Mouse (Mus musculus) mouse trophoblast stem cell (cell line): ENCODE measurements at regions not wholly inside any gene's neighbourhood (a gene's known extent, or its start where the extent isn't known, plus 50 kb on each side); places are given as distances from the start of the nearest gene placed in this dataset.

Experiments used
- in situ Hi-C, 2 experiments: fragments of 300-500 bp; cut with MseI, MboI; formaldehyde crosslinking; loops; 2 replicates in 1 of 2; 3 replicates in 1 of 2; pipeline ENCODE4 v1.15.1; 2025

DNA sequence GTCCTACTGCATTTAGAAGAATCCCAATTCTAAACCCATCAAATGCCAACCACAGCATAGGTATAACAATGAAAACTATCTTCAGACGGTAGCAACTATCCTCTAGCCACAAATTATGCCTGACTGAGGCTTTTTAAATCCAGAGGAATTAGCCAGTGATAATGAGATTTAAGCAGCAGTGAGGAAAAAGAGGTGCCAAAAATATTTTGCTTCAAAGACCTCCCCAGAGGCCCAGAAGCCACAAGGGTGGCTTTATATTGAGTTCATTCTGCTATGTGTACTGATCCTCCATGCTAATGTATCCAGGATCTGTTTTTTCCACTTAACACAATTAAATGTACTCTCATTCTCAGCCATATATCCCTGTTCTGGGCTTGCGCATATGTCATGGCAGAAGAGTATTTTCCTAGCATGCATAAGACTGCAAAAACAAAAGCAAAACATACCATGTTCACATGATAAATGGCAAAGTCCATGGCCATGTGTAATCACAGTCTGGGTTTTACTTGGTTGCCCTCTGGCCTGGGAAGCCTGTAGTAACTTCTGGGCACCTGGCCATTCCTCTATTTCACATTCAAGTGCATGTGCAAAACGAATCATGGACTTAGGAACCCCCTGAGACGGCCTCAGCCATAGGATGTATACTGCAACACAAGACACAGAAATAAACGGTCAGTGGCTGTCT lies 113.6 kb upstream of the Tsc22d2 start:
- in situ Hi-C loops, result no loop called here

DNA sequence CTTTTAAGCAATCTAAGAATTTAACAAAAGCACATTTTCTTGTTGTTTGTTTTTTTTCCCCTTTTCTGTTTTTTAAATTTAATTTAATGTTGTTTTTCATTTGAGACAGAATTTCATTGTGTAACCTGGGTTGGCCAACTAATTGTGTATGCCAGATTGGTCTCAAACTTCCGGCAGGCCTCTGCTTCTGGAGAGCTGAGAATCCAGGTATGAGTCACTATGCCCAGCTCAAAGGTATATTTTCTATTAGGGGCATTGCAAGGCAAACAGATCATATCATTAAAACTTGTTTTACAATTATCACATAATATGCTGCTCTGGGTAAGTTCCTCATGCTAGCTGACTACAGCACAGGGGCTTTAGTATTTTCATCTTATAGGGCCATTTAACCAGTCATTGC lies 112.2 kb upstream of the Tsc22d2 start:
- in situ Hi-C loops, result no loop called here

DNA sequence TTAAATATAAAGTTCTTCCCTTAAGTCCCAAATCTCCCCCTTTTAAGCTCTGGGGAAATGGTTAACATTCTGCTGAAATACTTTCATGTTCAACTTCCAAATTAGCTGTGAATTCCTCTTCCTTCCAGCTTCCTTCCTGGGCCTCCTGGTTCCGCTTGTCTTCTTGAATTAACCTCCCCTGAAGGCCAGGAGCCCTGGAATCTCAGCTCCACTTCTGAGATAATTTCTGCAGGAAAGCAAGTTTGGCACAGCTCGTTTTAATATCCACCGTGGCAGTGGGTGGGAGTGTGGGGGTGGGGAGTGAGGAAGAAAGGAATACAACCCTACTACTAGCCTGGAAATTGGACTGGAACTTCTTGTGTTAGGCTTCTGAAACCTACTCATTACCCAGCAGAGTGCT lies 110.8 kb upstream of the Tsc22d2 start:
- in situ Hi-C loops, result no loop called here

DNA sequence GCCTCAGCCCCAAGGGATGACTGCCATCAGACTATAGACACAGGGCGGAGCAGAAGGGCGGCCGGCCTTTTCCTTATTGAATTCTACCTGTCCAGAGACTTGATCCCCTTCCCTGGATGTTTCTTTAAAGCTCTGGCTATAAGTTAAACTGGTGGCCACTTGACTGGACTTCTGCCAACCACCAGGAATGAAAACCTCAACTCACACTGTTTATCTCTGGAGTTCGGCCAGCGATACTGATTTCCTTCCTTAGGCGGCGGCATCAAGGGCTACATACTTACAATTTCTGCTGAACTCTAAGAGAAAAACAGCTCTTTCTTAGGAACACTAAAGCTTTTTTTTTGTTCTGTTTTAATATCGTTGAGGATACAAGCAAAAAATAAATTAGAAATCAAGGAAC lies 104.9 kb upstream of the Tsc22d2 start:
- in situ Hi-C loops, result no loop called here

DNA sequence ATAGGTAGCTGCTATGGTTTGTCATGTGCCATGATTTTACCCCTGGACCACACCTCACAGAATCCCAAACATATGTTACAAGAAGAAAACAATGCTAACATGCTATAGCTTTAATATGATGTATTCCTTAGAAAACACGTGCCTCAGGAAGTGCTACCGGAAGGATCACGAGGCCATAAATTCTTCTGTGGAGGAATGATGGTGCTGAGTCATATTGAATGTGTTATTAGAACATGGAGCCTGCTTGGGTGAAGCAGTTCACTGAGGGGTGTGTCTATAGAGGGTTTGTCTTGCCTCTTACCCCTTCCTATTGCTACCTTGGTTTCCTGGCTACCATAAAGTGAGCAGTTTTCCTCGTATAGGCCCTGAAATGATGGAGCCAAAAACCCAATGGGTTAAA lies 104.1 kb upstream of the Tsc22d2 start:
- in situ Hi-C loops, result no loop called here

DNA sequence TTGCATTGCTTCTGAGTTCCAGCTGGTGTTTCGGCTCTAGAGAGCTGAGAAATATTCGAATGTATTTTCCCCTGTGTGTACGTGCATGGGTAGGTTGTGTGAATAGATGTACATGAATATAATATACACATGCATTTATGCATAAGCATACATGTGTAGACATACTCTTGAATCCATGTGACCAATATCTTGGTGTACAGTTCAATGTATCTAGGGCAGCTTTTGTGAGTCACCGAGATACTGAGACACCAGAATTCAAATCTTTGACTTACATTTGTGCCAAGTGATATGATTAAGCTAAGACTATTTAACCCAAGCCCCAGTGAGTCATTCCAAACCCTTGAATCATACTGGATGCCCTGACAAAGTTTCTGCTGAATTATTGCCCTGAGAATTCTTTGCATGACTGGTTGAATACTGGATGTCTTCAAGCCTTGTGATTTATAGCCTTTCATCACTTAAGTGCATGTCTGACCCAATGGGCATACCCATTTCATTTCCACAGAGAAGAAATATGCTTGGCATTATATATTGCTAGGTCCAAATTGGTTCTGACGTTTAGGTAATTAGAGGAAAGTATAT lies 103.3 kb upstream of the Tsc22d2 start:
- in situ Hi-C loops, result no loop called here

DNA sequence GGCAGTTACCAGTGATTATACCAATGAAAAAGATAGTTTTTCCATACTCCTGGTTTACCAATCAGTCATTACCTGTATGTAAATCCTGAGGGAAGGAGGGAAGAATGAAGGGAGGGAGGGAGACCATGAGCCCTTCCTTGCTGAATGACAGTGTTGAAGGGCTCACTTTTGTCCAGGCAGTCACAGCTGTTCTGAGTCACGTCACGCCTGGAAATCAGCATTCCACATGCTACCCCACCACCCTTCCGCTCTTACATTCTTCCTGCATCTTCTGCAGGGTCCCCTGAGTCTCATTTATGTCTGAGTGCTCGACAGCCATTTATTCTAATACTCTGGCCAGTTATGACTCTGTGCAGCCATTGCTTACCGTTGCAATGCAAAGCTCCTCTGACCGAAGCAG lies 101.9 kb upstream of the Tsc22d2 start:
- in situ Hi-C loops, result no loop called here

DNA sequence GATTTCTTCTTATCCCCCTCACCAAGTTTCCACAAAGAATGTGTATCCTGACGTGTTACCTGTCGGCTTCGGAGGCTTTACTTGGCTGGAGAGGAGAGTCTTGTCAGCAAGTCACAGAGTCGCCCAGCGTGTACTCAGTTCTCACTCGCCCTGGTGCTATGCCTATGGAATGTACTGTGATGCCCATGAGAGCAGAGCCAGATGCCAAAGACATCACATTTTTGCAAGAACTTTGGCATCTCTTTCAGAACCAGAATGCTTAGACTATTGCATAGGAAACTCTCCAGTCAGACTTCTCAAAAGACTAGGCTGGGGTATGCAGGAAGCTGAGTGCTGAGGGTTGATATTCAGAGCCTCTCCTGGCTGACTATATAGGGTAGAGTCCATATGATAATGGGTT lies 99.3 kb upstream of the Tsc22d2 start:
- in situ Hi-C loops, result no loop called here

DNA sequence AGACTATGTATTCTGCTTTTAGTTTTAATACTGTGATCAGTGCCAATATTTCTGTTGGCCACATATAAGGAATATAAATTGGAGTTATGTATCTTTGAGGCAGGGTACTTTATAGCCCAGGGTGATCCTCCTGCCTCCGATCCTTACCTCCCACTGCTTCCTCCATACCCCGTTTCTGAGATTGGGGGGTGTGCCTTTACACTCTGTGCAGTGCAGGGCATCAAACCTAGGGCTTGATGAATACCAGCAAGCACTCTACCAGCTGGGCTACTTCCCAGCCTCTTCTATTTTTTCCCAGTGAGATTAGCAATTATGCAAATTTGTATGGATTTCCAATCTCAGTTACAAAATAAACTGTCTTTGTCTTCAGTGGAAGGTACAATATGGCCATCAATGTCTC lies 97.3 kb upstream of the Tsc22d2 start:
- in situ Hi-C loops, result no loop called here

DNA sequence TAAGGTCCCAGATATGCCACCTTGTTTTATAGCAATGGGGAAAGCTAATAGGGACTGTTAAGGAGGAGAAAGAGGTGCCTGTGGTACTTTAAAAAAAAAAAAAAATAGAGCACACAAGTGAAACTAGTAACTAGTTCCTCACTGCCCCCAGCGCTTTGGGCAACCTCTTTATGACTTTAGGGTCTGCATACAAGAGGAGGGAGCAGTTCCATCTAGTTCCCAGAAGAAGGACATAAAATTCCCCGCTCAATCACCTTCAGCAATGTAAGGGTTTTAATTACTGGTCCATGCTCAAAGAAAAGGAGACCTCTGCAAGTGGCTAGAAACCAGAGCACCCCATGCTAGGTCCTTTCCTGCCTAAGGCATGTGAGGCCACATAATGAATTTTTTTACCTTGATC lies 95.8 kb upstream of the Tsc22d2 start:
- in situ Hi-C loops, result no loop called here

DNA sequence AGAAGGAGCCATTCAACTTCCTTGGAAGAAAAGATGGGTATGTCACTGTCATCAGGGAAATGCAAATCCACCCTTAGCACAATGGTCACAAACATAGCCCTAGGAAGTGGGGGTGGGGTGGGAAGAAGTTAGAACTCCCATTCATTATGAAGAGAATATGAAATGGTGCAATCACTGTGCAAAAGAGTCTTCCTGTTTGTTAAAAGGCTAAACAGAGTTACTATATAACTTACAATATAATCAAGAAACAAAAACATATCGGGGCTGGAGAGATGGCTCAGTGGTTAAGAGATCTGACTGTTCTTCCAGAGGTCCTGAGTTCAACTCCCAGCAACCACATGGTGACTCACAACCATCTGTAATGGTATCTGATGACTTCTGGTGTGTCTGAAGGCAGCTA lies 95.1 kb upstream of the Tsc22d2 start:
- in situ Hi-C loops, result no loop called here

DNA sequence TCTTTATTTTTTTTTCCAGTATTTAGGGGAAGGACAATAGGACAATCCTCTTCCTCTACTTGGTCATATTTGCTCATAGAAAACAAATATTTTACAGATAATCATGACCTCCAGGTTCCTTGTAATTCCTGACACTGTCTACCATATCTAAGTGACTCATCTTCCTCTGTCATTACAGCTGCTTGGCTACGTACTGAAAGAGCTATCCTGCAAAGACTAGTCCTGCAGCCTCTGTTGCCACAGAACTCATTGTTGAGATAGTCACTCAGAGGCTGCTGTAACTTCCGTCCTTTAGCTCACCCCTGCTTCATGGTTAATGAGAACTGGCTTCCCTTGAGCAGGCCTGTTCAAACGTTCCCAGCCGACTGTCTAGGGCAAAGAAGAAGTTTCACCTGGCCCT lies 93.7 kb upstream of the Tsc22d2 start:
- in situ Hi-C loops, result no loop called here

DNA sequence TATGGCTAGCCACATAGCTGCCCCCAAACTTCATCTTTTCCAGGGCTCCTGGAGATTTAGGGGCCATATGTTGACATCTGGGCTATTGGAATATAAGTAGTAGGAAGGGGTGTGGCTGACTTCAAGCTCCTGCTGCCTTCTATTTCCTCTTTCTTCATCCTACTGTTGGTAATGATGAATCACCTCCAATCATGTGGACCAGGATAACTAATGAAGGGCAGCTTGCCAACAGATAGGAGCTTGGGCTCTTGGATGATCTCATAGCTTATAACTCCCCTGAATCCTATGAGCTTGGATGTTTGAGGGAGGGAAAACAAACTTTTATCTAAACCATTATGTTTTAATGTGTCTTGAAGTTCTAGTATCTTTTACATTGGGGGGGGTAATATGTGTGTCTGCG lies 92.2 kb upstream of the Tsc22d2 start:
- in situ Hi-C loops, result no loop called here

DNA sequence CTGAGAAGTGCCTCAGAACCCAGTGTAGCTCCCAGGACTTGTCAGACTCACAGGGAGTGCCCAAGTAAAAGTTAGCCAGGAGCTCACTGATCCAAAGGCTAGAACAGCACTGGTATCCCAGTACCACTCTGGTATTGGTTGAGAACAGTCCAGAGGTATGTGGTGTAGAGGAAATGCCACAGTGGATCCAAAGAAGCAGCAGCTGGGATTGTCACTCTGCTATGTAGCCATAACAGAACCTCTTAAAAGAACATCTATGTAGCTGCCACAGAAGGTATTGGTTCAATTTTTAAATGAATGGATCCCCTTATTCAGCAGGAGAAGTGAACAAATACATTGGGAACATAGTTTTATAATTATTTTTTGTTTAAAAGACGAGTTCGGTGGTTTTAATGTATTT lies 86.8 kb upstream of the Tsc22d2 start:
- in situ Hi-C loops, result no loop called here

DNA sequence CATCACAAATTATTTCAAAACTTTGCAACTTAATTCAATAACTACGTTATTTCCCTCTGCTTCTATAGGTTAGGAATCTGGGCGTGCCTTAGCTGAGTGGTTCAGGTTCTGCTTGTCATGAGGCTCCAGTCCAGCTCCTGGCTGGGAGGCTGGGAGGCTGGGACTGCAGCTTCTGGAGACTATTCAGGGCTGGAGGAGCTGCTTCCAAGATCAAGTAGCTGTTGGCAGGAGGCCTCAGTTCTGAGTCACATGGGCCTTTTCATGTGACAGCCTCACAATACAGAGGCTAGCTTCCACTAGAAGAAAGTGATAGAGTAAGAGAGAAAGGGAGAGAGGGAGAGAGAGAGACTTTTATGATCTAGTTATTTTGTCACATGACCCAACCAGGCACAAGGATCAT lies 84.3 kb upstream of the Tsc22d2 start:
- in situ Hi-C loops, result no loop called here

DNA sequence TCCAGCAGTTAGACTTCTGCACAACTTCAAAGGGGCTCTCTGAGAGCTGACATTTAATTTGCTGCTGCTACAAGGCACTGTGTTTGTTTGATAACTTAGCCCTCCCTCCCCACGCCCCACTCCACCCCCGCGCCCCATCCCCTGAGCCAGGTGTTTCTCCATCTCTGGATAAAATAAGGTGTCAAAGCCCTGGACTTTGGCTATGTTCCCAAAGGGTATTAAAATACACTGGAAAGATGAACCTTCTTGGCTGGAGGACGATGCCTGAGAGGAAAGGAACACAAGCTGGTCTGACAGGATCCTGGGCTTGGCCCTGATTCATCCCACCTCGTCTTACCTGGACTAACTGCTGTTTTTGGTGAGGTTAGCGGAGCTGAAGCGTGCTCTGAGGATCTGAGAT lies 80.5 kb upstream of the Tsc22d2 start:
- in situ Hi-C loops, result no loop called here

DNA sequence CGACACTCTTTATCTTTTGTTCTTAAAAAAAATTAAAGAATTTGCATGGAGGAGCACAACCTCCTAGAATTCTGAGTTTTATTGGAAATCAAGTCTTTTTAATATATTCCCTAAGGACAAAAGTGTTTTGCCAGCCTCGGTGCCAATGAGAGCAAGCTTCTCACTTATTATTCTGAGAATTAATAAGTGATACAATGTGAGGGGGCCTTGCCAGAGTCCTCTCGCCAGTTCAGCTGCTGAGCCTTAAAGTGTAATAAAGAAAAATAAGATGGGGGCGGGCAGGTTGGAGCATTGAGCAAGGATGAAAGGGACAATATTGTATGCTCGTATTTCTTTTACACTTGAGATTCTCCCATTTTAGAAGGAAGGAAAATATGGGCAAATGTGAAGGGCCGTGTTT lies 79.2 kb upstream of the Tsc22d2 start:
- in situ Hi-C loops, result no loop called here

DNA sequence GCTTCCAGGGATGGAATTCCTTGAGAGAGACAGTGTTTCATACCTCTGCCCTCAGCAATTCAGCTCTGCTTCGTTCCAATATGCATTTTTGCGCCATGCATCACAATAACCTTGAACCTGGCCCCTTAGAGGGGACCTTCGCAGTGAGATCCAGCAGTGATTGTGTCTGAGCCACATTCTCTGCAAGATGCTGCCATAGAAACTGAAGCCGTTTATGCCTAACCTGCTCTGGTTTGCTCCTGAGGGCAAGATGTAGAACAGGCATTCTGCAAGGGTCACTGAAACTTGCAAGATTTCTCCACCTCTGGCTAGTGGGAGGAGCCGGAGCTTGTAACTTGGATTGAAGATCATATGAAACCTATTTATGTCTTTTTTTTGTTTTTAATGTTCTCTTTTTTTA lies 78.4 kb upstream of the Tsc22d2 start:
- in situ Hi-C loops, result no loop called here

DNA sequence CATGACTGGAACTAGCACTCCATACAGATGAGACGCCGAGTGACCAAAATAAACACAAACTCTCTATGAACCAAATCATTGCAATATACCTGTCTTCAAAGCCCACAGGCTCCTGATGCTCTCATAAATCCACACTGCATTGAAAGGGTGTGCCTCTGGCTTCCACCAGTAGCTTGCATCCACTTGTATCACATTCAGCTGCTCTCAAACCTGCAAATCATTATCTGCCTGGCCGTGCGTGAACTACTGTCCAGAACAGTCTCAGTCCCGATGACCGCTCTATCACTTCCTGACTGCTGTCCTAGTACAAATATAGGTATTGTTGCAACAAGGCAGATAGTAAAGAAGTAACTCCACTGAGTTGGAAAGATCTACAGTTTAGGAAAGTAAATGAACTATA lies 77.9 kb upstream of the Tsc22d2 start:
- in situ Hi-C loops, result no loop called here

DNA sequence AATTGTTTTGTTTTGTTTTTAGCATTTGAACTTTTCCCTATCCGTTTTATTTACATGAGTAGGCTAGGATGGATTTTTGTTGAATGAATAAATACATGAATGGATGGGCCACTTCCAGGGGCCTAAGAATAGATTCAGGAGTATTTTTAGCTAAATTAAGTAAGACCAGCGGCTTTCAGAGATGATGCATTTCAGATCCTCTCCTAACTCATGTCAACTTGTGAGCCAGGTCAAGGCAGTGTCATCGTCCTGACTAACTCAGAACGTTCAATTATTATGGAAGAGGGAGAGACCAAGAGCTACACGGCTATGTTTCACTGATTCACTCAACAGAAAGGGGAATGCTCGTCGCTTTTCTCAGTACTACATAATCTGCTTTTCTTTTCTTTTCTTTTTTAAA lies 75.5 kb upstream of the Tsc22d2 start:
- in situ Hi-C loops, result no loop called here

DNA sequence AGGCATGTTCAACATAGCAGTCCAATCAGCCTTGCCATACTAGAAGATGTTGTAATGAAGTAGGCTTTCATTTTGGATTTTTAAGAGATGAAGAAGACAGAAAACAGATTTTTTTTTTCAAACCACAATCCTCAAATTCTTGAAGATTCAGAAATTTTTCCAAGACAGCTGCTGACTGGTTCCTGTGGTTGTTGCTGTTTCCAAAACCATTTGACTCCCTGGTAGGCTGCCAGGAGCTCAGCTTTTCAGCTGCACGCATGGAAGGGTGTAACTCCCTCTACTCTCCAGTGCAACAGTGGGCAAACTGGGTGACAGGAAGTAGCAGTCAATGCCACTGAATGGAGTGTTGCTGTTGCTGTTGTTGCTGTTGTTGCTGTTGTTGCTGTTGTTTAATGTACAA lies 72.4 kb upstream of the Tsc22d2 start:
- in situ Hi-C loops, result no loop called here

DNA sequence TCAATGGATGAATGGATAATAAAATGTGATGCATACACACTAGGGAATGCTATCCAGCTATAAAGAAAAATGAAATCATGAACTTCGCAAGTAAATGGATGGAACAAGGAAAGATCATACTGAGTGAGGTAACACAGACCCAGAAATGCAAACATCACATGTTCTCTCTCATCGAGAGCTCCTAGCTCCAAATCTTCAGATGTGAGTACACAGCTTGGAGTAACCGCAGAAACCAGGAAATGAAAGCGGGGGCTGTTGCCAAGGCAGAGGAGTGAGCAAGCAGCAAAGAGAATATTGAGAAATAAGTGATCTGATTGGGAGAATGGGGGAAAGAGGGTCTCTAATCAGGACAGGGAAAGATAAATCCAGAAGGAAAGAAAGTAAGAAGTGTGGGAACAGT lies 52.0 kb upstream of the Tsc22d2 start:
- in situ Hi-C loops, result no loop called here

DNA sequence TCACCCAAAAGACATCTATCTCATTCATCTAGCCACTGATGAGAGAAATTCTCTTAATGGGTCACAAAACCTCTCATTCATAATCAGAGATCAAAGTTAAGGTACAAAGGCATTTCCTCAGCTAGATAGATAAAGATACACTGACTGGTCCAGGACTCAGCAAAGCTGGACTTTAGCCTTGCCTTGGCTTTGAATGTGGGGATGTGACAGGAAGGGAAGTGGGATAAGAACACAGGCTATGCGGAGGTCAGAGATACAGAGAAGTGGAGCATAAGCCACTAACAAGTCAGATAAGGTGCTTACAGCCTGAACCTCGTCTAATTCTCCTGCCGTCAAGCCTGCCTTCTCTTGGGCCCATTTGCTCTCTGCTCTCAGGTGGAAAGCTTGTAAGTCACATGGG lies 50.0 kb upstream of the Tsc22d2 start:
- in situ Hi-C loops, result no loop called here
